Mouse (Mus musculus): ENCODE results near the gene Nhsl1. TPM values are rescaled to one million over a fixed set of nuclear protein-coding genes. Genes with fewer than 3 reads are reported as not detected.

The Nhsl1 gene
- total and polyA plus RNA-seq, 3 experiments, result not detected

GRCm38 (mm10) chr10:18437584-18437983, 118.8 kb downstream of the Nhsl1 start:
- peaks cover 0 to 1% of the 10 kb centered on the region in 2 experiments; a peak in 1 of 4 replicates for H3K27me3 ChIP-seq (ENCODE audit: control insufficient read depth in 1 of 2, insufficient read depth in 2 of 2, low read length in 2 of 2)
- H3K4me3 ChIP-seq (ENCODE audit: control insufficient read depth in 1 of 2, insufficient read depth in 1 of 2, low read depth in 2 of 2, low read length in 2 of 2), result no peak overlapping the region
- H3K36me3 ChIP-seq (ENCODE audit: control insufficient read depth in 1 of 2, insufficient read depth in 2 of 2, low read length in 2 of 2), result no peaks in the 10 kb centered on the region
- no peak overlapping the region for H3K9ac ChIP-seq (ENCODE audit: control insufficient read depth, low read depth, low read length, poor library complexity, severe bottlenecking)
- H3K9me3 ChIP-seq (replicated peaks; ENCODE audit: insufficient read depth, low read length), result no peaks in the 10 kb centered on the region
- TF ChIP-seq CTCF (IDR thresholded peaks at IDR 0.05 in 2 of 3, conservative IDR thresholded peaks at IDR 0.05 in 1 of 3; ENCODE audit: control insufficient read depth in 1 of 3, insufficient read depth in 1 of 3, low read depth in 2 of 3, low read length in 3 of 3, poor library complexity in 1 of 3, severe bottlenecking in 1 of 3), result no peak
- no peak for TF ChIP-seq RCOR1 (IDR thresholded peaks at IDR 0.05; ENCODE audit: low read depth, low read length)
- no peaks in the 10 kb centered on the region for H3K79me2 ChIP-seq (ENCODE audit: control insufficient read depth, insufficient read depth, low read length, poor library complexity)
- H3K27ac ChIP-seq (ENCODE audit: control insufficient read depth, low read depth, low read length), result no peak overlapping the region
- DNase-seq (ENCODE audit: low read depth, low spot score), result no peak
- H3K4me1 ChIP-seq (ENCODE audit: control insufficient read depth in 1 of 2, insufficient read depth in 2 of 2, low read length in 2 of 2), result no peaks in the 10 kb centered on the region

- no peaks in the 10 kb centered on the region for H3K4me1 ChIP-seq (ENCODE audit: control insufficient read depth in 1 of 2, insufficient read depth in 2 of 2, low read length in 2 of 2)
- H3K36me3 ChIP-seq (ENCODE audit: control insufficient read depth in 1 of 2, insufficient read depth in 2 of 2, low read length in 2 of 2), result no peaks in the 10 kb centered on the region
- DNase-seq (ENCODE audit: low read depth, low spot score), result no peak
- H3K79me2 ChIP-seq (ENCODE audit: control insufficient read depth, insufficient read depth, low read length, poor library complexity), result no peaks in the 10 kb centered on the region
- no peak overlapping the region for H3K27ac ChIP-seq (ENCODE audit: control insufficient read depth, low read depth, low read length)
- no peak overlapping the region for H3K9ac ChIP-seq (ENCODE audit: control insufficient read depth, low read depth, low read length, poor library complexity, severe bottlenecking)
- no peaks in the 10 kb centered on the region for H3K9me3 ChIP-seq (replicated peaks; ENCODE audit: insufficient read depth, low read length)
- no peak for TF ChIP-seq GABPA (IDR thresholded peaks at IDR 0.05; ENCODE audit: low read depth, low read length)
- TF ChIP-seq GATA1 (IDR thresholded peaks at IDR 0.05; ENCODE audit: low read depth, low read length), result no peak
- no peak for TF ChIP-seq RAD21 (IDR thresholded peaks at IDR 0.05; ENCODE audit: low read depth, low read length)
- no peak for TF ChIP-seq SMC3 (IDR thresholded peaks at IDR 0.05; ENCODE audit: low read depth, low read length)
- no peak for TF ChIP-seq RCOR1 (IDR thresholded peaks at IDR 0.05; ENCODE audit: low read depth, low read length)
- TF ChIP-seq MEF2A (IDR thresholded peaks at IDR 0.05; ENCODE audit: extremely low read depth, insufficient replicate concordance, low read depth, low read length, poor library complexity, severe bottlenecking), result no peak
- no peak for TF ChIP-seq NELFE (IDR thresholded peaks at IDR 0.05; ENCODE audit: low read depth, low read length)
- TF ChIP-seq POLR2A (IDR thresholded peaks at IDR 0.05; ENCODE audit: control insufficient read depth in 1 of 2, insufficient read depth in 1 of 2, low read depth in 1 of 2, low read length in 2 of 2, poor library complexity in 1 of 2), result no peak
- TF ChIP-seq JUND (IDR thresholded peaks at IDR 0.05; ENCODE audit: low read depth, low read length), result no peak
- no peak for TF ChIP-seq POLR2AphosphoS5 (IDR thresholded peaks at IDR 0.05; ENCODE audit: borderline replicate concordance, low read depth, low read length)
- no peak for TF ChIP-seq TAL1 (IDR thresholded peaks at IDR 0.05; ENCODE audit: low read length)
- TF ChIP-seq MAFK (IDR thresholded peaks at IDR 0.05; ENCODE audit: borderline replicate concordance, low read depth, low read length), result no peak
- TF ChIP-seq UBTF (IDR thresholded peaks at IDR 0.05; ENCODE audit: borderline replicate concordance, insufficient read depth, low read depth, low read length), result no peak
- TF ChIP-seq ZC3H11A (IDR thresholded peaks at IDR 0.05; ENCODE audit: low read depth, low read length), result no peak
- no peak for TF ChIP-seq ELF1 (IDR thresholded peaks at IDR 0.05; ENCODE audit: low read depth, low read length)
- TF ChIP-seq EP300 (IDR thresholded peaks at IDR 0.05; ENCODE audit: low read depth in 1 of 2, low read length in 2 of 2), result no peak
- peaks cover 0 to 1% of the 10 kb centered on the region in 2 experiments; a peak in 2 of 4 replicates for H3K27me3 ChIP-seq (ENCODE audit: control insufficient read depth in 1 of 2, insufficient read depth in 2 of 2, low read length in 2 of 2)
- H3K4me3 ChIP-seq (ENCODE audit: control insufficient read depth in 1 of 2, insufficient read depth in 1 of 2, low read depth in 2 of 2, low read length in 2 of 2), result no peak overlapping the region
Observed at GRCm38 (mm10) chr10:18445603-18446358, 127.0 kb downstream of the Nhsl1 start.

All from MEL (cell line).